Mouse (Mus musculus) kidney, adult 2 months (tissue): ENCODE measurements around the gene Gria1. TPM values are rescaled to one million over a fixed set of nuclear protein-coding genes. Genes with fewer than 3 reads are reported as not detected.

ENCODE experiments used
- DNase-seq: peaks from one replicate; pipeline ENCODE4 v3.0.0; 2021
- H3K27ac ChIP-seq: fragments of 200-500 bp; 2 replicates; pipeline ENCODE4 v1.5.1; 2012; ENCODE audit warnings: low read depth, low read length, control low read depth, inconsistent platforms; ENCODE audit not compliant: insufficient read depth
- H3K27me3 ChIP-seq: fragments of 200-500 bp; replicated peaks from 2 replicates; pipeline ENCODE4 v1.6.1; 2012; ENCODE audit warnings: mild to moderate bottlenecking, moderate library complexity, low read length, inconsistent platforms; ENCODE audit not compliant: control insufficient read depth, insufficient read depth
- H3K36me3 ChIP-seq: fragments of 200-500 bp; 2 replicates; pipeline ENCODE4 v1.6.1; 2012; ENCODE audit warnings: mild to moderate bottlenecking, moderate library complexity, low read length, inconsistent platforms; ENCODE audit not compliant: control insufficient read depth, insufficient read depth
- H3K4me1 ChIP-seq: fragments of 200-500 bp; 2 replicates; pipeline ENCODE4 v1.6.1; 2011; ENCODE audit warnings: low read length; ENCODE audit not compliant: control insufficient read depth, insufficient read depth
- H3K4me3 ChIP-seq: fragments of 200-500 bp; 2 replicates; pipeline ENCODE4 v1.5.1; 2011; ENCODE audit warnings: mild to moderate bottlenecking, low read depth, low read length, control low read depth; ENCODE audit not compliant: insufficient read depth
- CTCF ChIP-seq: fragments of 200-500 bp; conservative IDR thresholded peaks from 2 replicates; pipeline ENCODE4 v1.5.1; 2011; ENCODE audit warnings: low read depth, mild to moderate bottlenecking, control low read depth, low read length, moderate library complexity, mixed read lengths; ENCODE audit not compliant: insufficient read depth, insufficient read length
- POLR2A ChIP-seq: fragments of 200-500 bp; IDR thresholded peaks from one replicate; pipeline ENCODE4 v1.6.1; 2011; ENCODE audit warnings: low read depth, low read length, control low read depth
- WGBS: fragments of 180-500 bp; shearing (Covaris S2); methylation state at CpG from one replicate; pipeline ENCODE4 v1.1.7; 2018; 5-methylcytosine and 5-hydroxymethylcytosine counted together
- polyA plus RNA-seq: library from polyadenylated mRNA; depleted of rRNA; stranded (reverse); fragments of >200 nt; gene quantifications from 2 replicates; pipeline ENCODE4 v1.2.3, GENCODE M21; 2012

Gria1 gene
- polyA plus RNA-seq, 1 experiment, result 0.17 TPM

- no peak for DNase-seq
- H3K36me3 ChIP-seq, result no peaks in the 10 kb centered on the region
- H3K4me1 ChIP-seq, result 0 out of 2 replicates have a peak, but pooled peaks cover 2% of the 10 kb centered on the region
- H3K27me3 ChIP-seq, result no peaks in the 10 kb centered on the region
- H3K27ac ChIP-seq, result no peak overlapping the region
- 64% methylated on average over 4 of the region's 4 CpGs for WGBS
- no peak overlapping the region for H3K4me3 ChIP-seq
- TF ChIP-seq CTCF (no peak), POLR2A (no peak)
Measured at GRCm38 (mm10) chr11:57022400-57022799, 11.2 kb downstream of the Gria1 start.

GRCm38 (mm10) chr11:57030448-57030847 is 19.3 kb downstream of the Gria1 start:
- TF ChIP-seq POLR2A (no peak), CTCF (no peak)
- DNase-seq, result no peak
- Histone ChIP-seq H3K4me3 (no peak overlapping the region), H3K4me1 (no peaks in the 10 kb centered on the region), H3K27me3 (no peaks in the 10 kb centered on the region), H3K27ac (no peak overlapping the region), H3K36me3 (no peaks in the 10 kb centered on the region)
- WGBS, result 58% methylated on average over 5 of the region's 5 CpGs

- TF ChIP-seq POLR2A (no peak), CTCF (no peak)
- H3K36me3 ChIP-seq, result no peaks in the 10 kb centered on the region
- no peaks in the 10 kb centered on the region for H3K27me3 ChIP-seq
- WGBS, result 66% methylated on average over 7 of the region's 7 CpGs
- H3K27ac ChIP-seq, result no peak overlapping the region
- no peak for DNase-seq
- H3K4me1 ChIP-seq, result no peaks in the 10 kb centered on the region
- no peak overlapping the region for H3K4me3 ChIP-seq
Measured at GRCm38 (mm10) chr11:57038807-57039206, 27.6 kb downstream of the Gria1 start.

GRCm38 (mm10) chr11:57039306-57039705 is 28.1 kb downstream of the Gria1 start:
- DNase-seq, result no peak
- WGBS, result 85% methylated on average over 8 of the region's 8 CpGs

GRCm38 (mm10) chr11:57042057-57042456 is 30.9 kb downstream of the Gria1 start:
- Histone ChIP-seq H3K27ac (no peak overlapping the region), H3K4me1 (no peaks in the 10 kb centered on the region), H3K27me3 (no peaks in the 10 kb centered on the region), H3K4me3 (no peak overlapping the region), H3K36me3 (no peaks in the 10 kb centered on the region)
- TF ChIP-seq CTCF (no peak), POLR2A (no peak)
- no peak for DNase-seq
- 81% methylated on average over 3 of the region's 3 CpGs for WGBS

More at GRCm38 (mm10) chr11:57039306-57039705, 28.1 kb downstream of the Gria1 start:
- H3K4me1 ChIP-seq, result no peaks in the 10 kb centered on the region
- no peak overlapping the region for H3K27ac ChIP-seq
- H3K4me3 ChIP-seq, result no peak overlapping the region
- no peaks in the 10 kb centered on the region for H3K27me3 ChIP-seq
- no peaks in the 10 kb centered on the region for H3K36me3 ChIP-seq
- no peak for TF ChIP-seq CTCF

GRCm38 (mm10) chr11:57044146-57044545 is 33.0 kb downstream of the Gria1 start:
- 73% methylated on average over 5 of the region's 5 CpGs for WGBS
- no peak overlapping the region for H3K27ac ChIP-seq
- DNase-seq, result no peak
- H3K4me1 ChIP-seq, result no peaks in the 10 kb centered on the region
- no peaks in the 10 kb centered on the region for H3K36me3 ChIP-seq
- H3K27me3 ChIP-seq, result no peaks in the 10 kb centered on the region
- no peak for TF ChIP-seq POLR2A
- no peak for TF ChIP-seq CTCF
- H3K4me3 ChIP-seq, result no peak overlapping the region

- H3K27ac ChIP-seq, result no peak overlapping the region
- H3K4me3 ChIP-seq, result no peak overlapping the region
- WGBS, result 62% methylated on average over 6 of the region's 6 CpGs
- no peaks in the 10 kb centered on the region; the same call in 1 of the 2 replicates for H3K4me1 ChIP-seq
- DNase-seq, result peak; percentile 46
- H3K36me3 ChIP-seq, result no peaks in the 10 kb centered on the region
- TF ChIP-seq POLR2A (no peak), CTCF (no peak)
- H3K27me3 ChIP-seq, result no peaks in the 10 kb centered on the region
Measured at GRCm38 (mm10) chr11:57051666-57052562, 40.7 kb downstream of the Gria1 start.

- Histone ChIP-seq H3K27ac (no peak overlapping the region), H3K4me1 (no peaks in the 10 kb centered on the region), H3K27me3 (no peaks in the 10 kb centered on the region), H3K4me3 (no peak overlapping the region), H3K36me3 (no peaks in the 10 kb centered on the region)
- TF ChIP-seq CTCF (no peak), POLR2A (no peak)
- DNase-seq, result no peak
- 87% methylated on average over 3 of the region's 3 CpGs for WGBS
Measured at GRCm38 (mm10) chr11:57062441-57062840, 51.3 kb downstream of the Gria1 start.
